16 mouse cellular contexts compared by ENCODE assay signal in genomic region chr9:79215986-79216385, GRCm38 (mm10).
DNase-seq lines count a peak whose midpoint lies in the region; ATAC-seq and TF ChIP-seq lines count a peak whose summit lies in the region.
"Had no signal": no experiment of that assay in that cellular context is flagged by ENCODE, and none has a peak within 500 bp of the region (broad histone marks: within the 10 kb centered on the region; RNA-seq: fewer than 3 reads in every experiment).

No protein-coding gene starts in this region.

- H3K9ac ChIP-seq in heart, embryonic 14.5 days (ENCODE audit: low read length): no peak overlapping the region
- H3K9ac ChIP-seq in lung, postnatal 0 days (replicated peaks; ENCODE audit: low read depth): no peak overlapping the region
- H3K9ac ChIP-seq: liver, embryonic 14.5 days; midbrain, embryonic 13.5 days had no signal

- no peak for ATAC-seq in heart, embryonic 14.5 days (ENCODE audit: insufficient number of reproducible peaks, insufficient read depth, low FRiP score, low read depth)
- ATAC-seq in lung, postnatal 0 days: peak; percentile 48; the same call in 1 of the 2 replicates
- ATAC-seq in inflammation-experienced regulatory T-cells, adult 6 months: no peak
- ATAC-seq: midbrain, embryonic 13.5 days had no signal

- H3K27me3 ChIP-seq in heart, embryonic 14.5 days (ENCODE audit: control insufficient read depth, insufficient read depth, low read length): no peaks in the 10 kb centered on the region
- H3K27me3 ChIP-seq in lung, postnatal 0 days (replicated peaks; ENCODE audit: insufficient read depth, low read length): no peaks in the 10 kb centered on the region
- H3K27me3 ChIP-seq in myocyte (ENCODE audit: control insufficient read depth, insufficient read depth, insufficient read length): no peaks in the 10 kb centered on the region
- H3K27me3 ChIP-seq: midbrain, embryonic 13.5 days had no signal

- TF ChIP-seq POLR2A in myocyte (IDR thresholded peaks at IDR 0.05; ENCODE audit: insufficient read length, low read depth): no peak

- no peak overlapping the region for H3K4me3 ChIP-seq in heart, embryonic 14.5 days (ENCODE audit: control insufficient read depth in 1 of 2, insufficient read depth in 1 of 2, low read depth in 1 of 2, low read length in 2 of 2)
- H3K4me3 ChIP-seq in lung, postnatal 0 days (ENCODE audit: low read depth, low read length): no peak overlapping the region
- H3K4me3 ChIP-seq in myocyte: no peak overlapping the region
- H3K4me3 ChIP-seq: erythroblast, embryonic 14.5 days; limb, embryonic 10.5 days; midbrain, embryonic 13.5 days had no signal

- H3K4me1 ChIP-seq in heart, embryonic 14.5 days (ENCODE audit: control insufficient read depth in 2 of 2, insufficient read depth in 2 of 2, low read length in 2 of 2): peaks cover 0 to 14% of the 10 kb centered on the region in 2 experiments; a peak in 3 of 4 replicates
- no peaks in the 10 kb centered on the region for H3K4me1 ChIP-seq in lung, postnatal 0 days (ENCODE audit: insufficient read depth, low read depth, low read length)
- H3K4me1 ChIP-seq: limb, embryonic 10.5 days; midbrain, embryonic 13.5 days had no signal

- no peak for DNase-seq in heart, adult 11 months
- peak; percentile 27 for DNase-seq in lung, postnatal 0 days (ENCODE audit: low spot score)
- no peak for DNase-seq in lung, postnatal 25 days (ENCODE audit: low spot score)
- peak; percentile 96 for DNase-seq in Muller cell, postnatal 12 days (ENCODE audit: inconsistent ontology term)
- no peak for DNase-seq in layer of hippocampus, postnatal 36 days
- DNase-seq: cerebellum, adult 18-20 months; kidney, postnatal 36 days; lung, postnatal 36 days; thymus, postnatal 25 days had no signal

- no peak for TF ChIP-seq EP300 in lung, postnatal 0 days (IDR thresholded peaks at IDR 0.05)

- no peak overlapping the region for H3K4me2 ChIP-seq in heart, embryonic 14.5 days (ENCODE audit: low read length)
- H3K4me2 ChIP-seq in lung, postnatal 0 days (replicated peaks; ENCODE audit: low read depth, low read length): no peak overlapping the region
- H3K4me2 ChIP-seq in myocyte (ENCODE audit: low read depth): peak overlapping the region; percentile 66
- H3K4me2 ChIP-seq: midbrain, embryonic 13.5 days had no signal

- peak overlapping the region; percentile 27 to 65 for H3K27ac ChIP-seq in heart, embryonic 14.5 days (replicated peaks in 1 of 2; ENCODE audit: control insufficient read depth in 1 of 2, insufficient read depth in 1 of 2, low read depth in 2 of 2, low read length in 2 of 2)
- H3K27ac ChIP-seq in lung, postnatal 0 days (ENCODE audit: low read length): no peak overlapping the region
- H3K27ac ChIP-seq: limb, embryonic 10.5 days; liver, embryonic 14.5 days; midbrain, embryonic 13.5 days had no signal

- TF ChIP-seq CTCF in lung, postnatal 0 days (IDR thresholded peaks at IDR 0.05): no peak

- WGBS in heart, embryonic 14.5 days: 27% methylated on average over 3 of the region's 3 CpGs
- 32% methylated on average over 3 of the region's 3 CpGs for WGBS in lung, postnatal 0 days

- no peak overlapping the region for H3ac ChIP-seq in myocyte (ENCODE audit: control insufficient read depth, insufficient read length)

- no peaks in the 10 kb centered on the region for H3K9me3 ChIP-seq in heart, embryonic 14.5 days (ENCODE audit: control insufficient read depth, low read length)
- H3K9me3 ChIP-seq in lung, postnatal 0 days (ENCODE audit: low read length): no peaks in the 10 kb centered on the region
- H3K9me3 ChIP-seq: limb, embryonic 10.5 days; midbrain, embryonic 13.5 days had no signal

- H3K36me3 ChIP-seq in heart, embryonic 14.5 days (ENCODE audit: control insufficient read depth, insufficient read depth, low read length): no peaks in the 10 kb centered on the region
- H3K36me3 ChIP-seq in lung, postnatal 0 days (ENCODE audit: insufficient read depth, low read length): no peaks in the 10 kb centered on the region
- H3K36me3 ChIP-seq in myocyte (ENCODE audit: control insufficient read depth, insufficient read depth): no peaks in the 10 kb centered on the region
- H3K36me3 ChIP-seq: limb, embryonic 10.5 days; midbrain, embryonic 13.5 days had no signal

- no peaks in the 10 kb centered on the region for H3K79me2 ChIP-seq in myocyte (ENCODE audit: control insufficient read depth, insufficient read depth)

TF ChIP-seq in myocyte, 11 proteins besides CTCF, POLR2A, EP300 and RAD21:
- TF ChIP-seq MYOG (IDR thresholded peaks at IDR 0.05; ENCODE audit: control insufficient read depth in 1 of 3, insufficient read depth in 1 of 3, insufficient read length in 2 of 3, low read depth in 2 of 3): no peak
- no peak for TF ChIP-seq MYOD1 (IDR thresholded peaks at IDR 0.05; ENCODE audit: control insufficient read depth in 1 of 3, insufficient read length in 2 of 3, low read depth in 2 of 3)
- TF ChIP-seq REST (IDR thresholded peaks at IDR 0.05; ENCODE audit: insufficient read depth, insufficient read length): no peak
- 0 out of 2 replicates have a peak, but pooled peaks have one; percentile 51 for TF ChIP-seq CEBPB (IDR thresholded peaks at IDR 0.05; ENCODE audit: insufficient read depth, poor library complexity, severe bottlenecking)
TF ChIP-seq in myocyte: peak in this region for 1.

Comparison
In these comparisons a context has a peak if more than half of its experiments do, and no peak if none do; other contexts are left out.
1. DNase-seq: peak in lung, postnatal 0 days (single experiment) and Muller cell, postnatal 12 days (single experiment); none in heart, adult 11 months (single experiment), lung, postnatal 25 days (single experiment) and layer of hippocampus, postnatal 36 days (0 of 2).